Mouse (Mus musculus) heart, postnatal 0 days (tissue): ENCODE data around the gene Phlda1. TPM values are rescaled to one million over a fixed set of nuclear protein-coding genes. Genes with fewer than 3 reads are reported as not detected.

Source experiments
- ATAC-seq: fragments of 200-750 bp; cut with Nextera tagmentation; 2 replicates; pipeline ENCODE4 v1.8.0; 2017; ENCODE audit warnings: low read depth, moderate number of reproducible peaks, moderate library complexity; ENCODE audit not compliant: insufficient read depth
- DNase-seq: peaks from one replicate; pipeline ENCODE4 v3.0.0-alpha.2; 2016; ENCODE audit warnings: low spot score
- H3K27ac ChIP-seq: fragments of 300-500 bp; sonication (generic); 2 replicates; pipeline ENCODE4 v1.5.1; 2014; ENCODE audit warnings: low read depth, mild to moderate bottlenecking
- H3K27me3 ChIP-seq: fragments of 300-500 bp; sonication (generic); 2 replicates; pipeline ENCODE4 v1.6.1; 2014; ENCODE audit warnings: low read length, mixed read lengths; ENCODE audit not compliant: control insufficient read depth, insufficient read depth
- H3K36me3 ChIP-seq: fragments of 300-500 bp; sonication (generic); replicated peaks from 2 replicates; pipeline ENCODE4 v1.6.1; 2014; ENCODE audit warnings: low read length, mixed read lengths; ENCODE audit not compliant: control insufficient read depth, insufficient read depth
- H3K4me1 ChIP-seq: fragments of 300-500 bp; sonication (generic); 2 replicates; pipeline ENCODE4 v1.6.1; 2014; ENCODE audit warnings: antibody characterized with exemption; ENCODE audit not compliant: control insufficient read depth, insufficient read depth
- H3K4me2 ChIP-seq: fragments of 300-500 bp; sonication (generic); 2 replicates; pipeline ENCODE4 v1.6.1; 2014; ENCODE audit warnings: low read depth, mild to moderate bottlenecking, low read length, moderate library complexity
- H3K4me3 ChIP-seq: fragments of 300-500 bp; sonication (generic); 2 replicates; pipeline ENCODE4 v1.5.1; 2014; ENCODE audit warnings: low read depth, low read length
- H3K9ac ChIP-seq: fragments of 300-500 bp; sonication (generic); replicated peaks from 2 replicates; pipeline ENCODE4 v1.6.1; 2014; ENCODE audit warnings: low read depth, low read length, mixed read lengths
- H3K9me3 ChIP-seq: fragments of 300-500 bp; sonication (generic); replicated peaks from 2 replicates; pipeline ENCODE4 v1.6.1; 2016; ENCODE audit warnings: low read length; ENCODE audit not compliant: control insufficient read depth
- CTCF ChIP-seq: IDR thresholded peaks from 2 replicates; pipeline ENCODE4 v1.5.1; 2016; ENCODE audit warnings: antibody characterized with exemption, control low read depth, low read depth
- EP300 ChIP-seq: IDR thresholded peaks from 2 replicates; pipeline ENCODE4 v1.6.1; 2016; ENCODE audit warnings: antibody characterized with exemption, low read depth
- WGBS: fragments of 180-500 bp; shearing (Covaris S2); extraction: QIAGEN DNeasy Blood & Tissue Kit; methylation state at CpG from one replicate; pipeline ENCODE4 v1.1.7; 2014; 5-methylcytosine and 5-hydroxymethylcytosine counted together
- polyA plus RNA-seq: library from polyadenylated mRNA; unstranded; fragments of >200 nt; fragmentation: Nextera tagmentation; extraction: Ambion mirVana; gene quantifications from 2 replicates; pipeline ENCODE4 v1.2.1, GENCODE M21; 2015
- total RNA-seq: library from RNA; depleted of rRNA; stranded (reverse); fragments of >200 nt; gene quantifications from 2 replicates; pipeline ENCODE4 v1.2.3, GENCODE M21; 2014; ENCODE audit warnings: low replicate concordance; rRNA removed

Gene Phlda1
- total and polyA plus RNA-seq, 2 experiments from 2014 or later = 3.0 to 26.3 TPM

DNA sequence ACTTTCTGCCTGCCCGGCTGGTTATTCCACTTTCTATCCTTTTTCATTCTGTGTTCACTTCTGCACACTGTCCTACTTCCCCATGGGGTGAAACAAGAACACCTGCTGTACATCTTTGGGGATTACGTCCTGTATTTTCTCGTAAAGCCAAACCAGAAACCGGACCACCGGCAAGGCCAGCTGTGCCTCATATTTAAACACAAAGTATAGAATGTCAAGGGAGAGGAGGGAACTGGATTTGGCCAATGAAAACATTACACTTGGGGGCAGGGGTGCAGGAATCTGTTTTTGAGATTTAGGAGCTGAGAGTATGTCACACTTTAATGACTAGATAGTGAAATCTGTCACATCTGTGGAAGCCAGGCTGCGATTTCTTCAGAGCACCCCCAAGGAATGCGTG, 47.6 kb downstream of the Phlda1 start:
- ATAC-seq = no peak

DNA sequence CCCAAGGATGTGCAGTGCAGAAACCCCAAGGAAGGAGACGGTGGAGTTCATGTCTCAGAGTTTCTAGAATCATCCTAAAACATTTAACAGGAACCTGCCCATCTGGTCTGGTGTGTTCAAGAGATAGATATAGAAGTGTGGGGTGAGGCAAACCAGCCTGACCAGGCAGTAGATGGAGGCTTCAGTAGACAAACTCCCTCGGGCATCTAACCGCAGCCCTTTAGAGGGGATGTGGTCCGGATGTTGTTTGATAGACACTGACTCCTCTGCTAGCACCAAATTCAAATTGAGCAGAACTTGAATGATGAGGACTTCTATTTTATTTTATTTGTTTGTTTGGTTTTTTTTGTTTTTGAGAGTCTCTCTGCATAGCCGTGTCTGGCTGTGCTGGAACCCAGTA, 48.6 kb downstream of the Phlda1 start:
- 84% methylated on average over 5 of the region's 5 CpGs for WGBS
- TF ChIP-seq EP300 (no peak), CTCF (no peak)
- Histone ChIP-seq H3K36me3 (no peaks in the 10 kb centered on the region), H3K4me3 (no peak overlapping the region), H3K27me3 (no peaks in the 10 kb centered on the region), H3K9me3 (no peaks in the 10 kb centered on the region; the same call in 1 of the 2 replicates), H3K4me2 (no peak overlapping the region), H3K4me1 (peaks cover 19% of the 10 kb centered on the region), H3K27ac (no peak overlapping the region), H3K9ac (no peak overlapping the region)
- ATAC-seq (no peak), DNase-seq (no peak)

More for the DNA sequence above, 47.6 kb downstream of the Phlda1 start:
- TF ChIP-seq CTCF = no peak
- TF ChIP-seq EP300 = no peak
- H3K27me3 ChIP-seq = no peaks in the 10 kb centered on the region
- 80% methylated on average over 7 of the region's 7 CpGs for WGBS
- H3K36me3 ChIP-seq = no peaks in the 10 kb centered on the region
- H3K4me1 ChIP-seq = peaks cover 9% of the 10 kb centered on the region; the same call in 1 of the 2 replicates
- H3K9ac ChIP-seq = no peak overlapping the region
- no peak overlapping the region for H3K27ac ChIP-seq
- no peak for DNase-seq
- H3K4me2 ChIP-seq = no peak overlapping the region
- no peaks in the 10 kb centered on the region; the same call in 1 of the 2 replicates for H3K9me3 ChIP-seq
- no peak overlapping the region for H3K4me3 ChIP-seq

GRCm38 (mm10) chr10:111558211-111558610, 52.1 kb downstream of the Phlda1 start:
- WGBS = 83% methylated on average over 5 of the region's 5 CpGs
- Histone ChIP-seq H3K27ac (peak overlapping the region; percentile 54; the same call in 1 of the 2 replicates), H3K4me3 (no peak overlapping the region), H3K4me2 (no peak overlapping the region), H3K4me1 (peaks cover 22% of the 10 kb centered on the region), H3K9ac (no peak overlapping the region), H3K36me3 (no peaks in the 10 kb centered on the region), H3K9me3 (no peaks in the 10 kb centered on the region), H3K27me3 (no peaks in the 10 kb centered on the region)
- TF ChIP-seq EP300 (no peak), CTCF (no peak)
- no peak for ATAC-seq
- DNase-seq = no peak

Other genes with a start within 250 kb of the Phlda1 start
- 2.5 and 7.2 TPM in 2 replicates for gene Bbs10, start 207.6 kb upstream of the Phlda1 start, total RNA-seq
- 2.5 and 3.2 TPM in 2 replicates for gene Bbs10, start 207.6 kb upstream of the Phlda1 start, polyA plus RNA-seq
- gene Nap1l1, start 33.1 kb upstream of the Phlda1 start, total RNA-seq = 15.5 and 22.8 TPM in 2 replicates
- gene Nap1l1, start 33.1 kb upstream of the Phlda1 start, polyA plus RNA-seq = 64.2 and 64.5 TPM in 2 replicates